Mouse (Mus musculus): ENCODE measurements around the gene Efna2. TPM values are rescaled to one million over a fixed set of nuclear protein-coding genes. Genes with fewer than 3 reads are reported as not detected.

Efna2 gene
- polyA plus RNA-seq, 1 experiment from 2014 or later, result 12.2 TPM

DNA sequence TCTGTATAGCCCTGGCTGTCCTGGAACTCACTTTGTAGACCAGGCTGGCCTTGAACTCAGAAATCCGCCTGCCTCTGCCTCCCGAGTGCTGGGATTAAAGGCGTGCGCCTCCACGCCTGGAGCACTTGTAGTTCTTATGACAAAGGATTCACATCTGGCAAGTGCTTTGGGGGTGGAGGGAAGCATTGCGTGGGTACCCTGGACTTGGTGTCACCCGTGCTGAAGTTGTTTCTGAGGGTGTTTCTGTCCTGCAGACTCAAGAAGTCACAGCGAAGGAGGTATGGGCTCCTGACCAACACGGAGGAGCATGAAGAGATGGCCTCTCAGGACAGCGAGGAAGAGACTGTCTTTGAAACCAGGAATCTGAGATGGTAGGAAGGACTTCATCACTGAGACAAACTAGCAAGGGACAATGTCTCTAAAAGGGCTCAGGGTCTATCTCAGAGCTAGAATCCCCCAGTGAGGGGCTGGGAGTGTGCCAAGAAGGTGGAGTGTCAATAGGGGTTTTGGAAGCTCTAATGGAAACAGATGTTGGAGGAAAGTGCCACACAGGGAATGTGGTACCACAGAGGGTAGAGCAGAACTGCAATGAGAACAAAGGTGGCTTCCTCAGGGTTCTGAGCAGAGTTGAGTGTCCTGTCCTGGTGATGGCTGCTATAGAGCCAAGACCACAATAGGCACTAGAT, 5.2 kb upstream of the Efna2 start:
- H3K9ac ChIP-seq (ENCODE audit: low read length), result no peak overlapping the region
- 78% methylated on average over 10 of the region's 10 CpGs for WGBS

DNA sequence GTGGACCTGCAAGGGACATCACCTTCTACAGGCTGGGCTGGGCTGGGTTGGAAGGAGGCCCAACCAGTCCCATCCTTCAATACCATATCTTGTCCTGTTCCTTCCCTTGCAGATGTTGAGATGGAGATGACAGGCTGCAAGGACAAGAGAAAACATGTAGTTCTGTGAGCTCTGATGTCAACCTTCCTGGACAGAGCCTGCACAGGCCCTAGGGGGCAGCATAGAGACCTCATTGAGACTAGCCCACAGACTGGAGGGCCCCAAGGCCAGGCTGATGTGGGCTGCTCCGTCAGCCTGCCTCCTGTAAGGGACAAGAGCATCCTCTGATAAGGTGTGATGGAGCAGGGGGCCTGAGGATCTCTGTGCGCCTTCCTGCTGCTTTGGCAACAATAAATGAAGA, 4.6 kb upstream of the Efna2 start:
- no peak overlapping the region for H3K27ac ChIP-seq (ENCODE audit: low read depth)

More for the DNA sequence above, 5.2 kb upstream of the Efna2 start:
- ATAC-seq (replicated peaks; ENCODE audit: low FRiP score, low TSS enrichment, low read depth) (no peak), DNase-seq (ENCODE audit: low spot score) (no peak)
- Histone ChIP-seq H3K9me3 (ENCODE audit: control insufficient read depth, low read length) (no peaks in the 10 kb centered on the region), H3K4me3 (ENCODE audit: low read depth, low read length) (no peak overlapping the region), H3K4me1 (replicated peaks; ENCODE audit: control insufficient read depth, insufficient read depth, low read length) (peaks cover 12% of the 10 kb centered on the region), H3K4me2 (ENCODE audit: low read length) (no peak overlapping the region), H3K27ac (ENCODE audit: low read depth) (no peak overlapping the region), H3K27me3 (replicated peaks; ENCODE audit: control insufficient read depth, insufficient read depth, low read length) (no peaks in the 10 kb centered on the region), H3K36me3 (ENCODE audit: control insufficient read depth, insufficient read depth, low read length) (peaks cover 27% of the 10 kb centered on the region)

GRCm38 (mm10) chr10:80175536-80176269, 3.6 kb upstream of the Efna2 start:
- DNase-seq (ENCODE audit: low spot score) (no peak), ATAC-seq (replicated peaks; ENCODE audit: low FRiP score, low TSS enrichment, low read depth) (no peak)
- H3K27ac ChIP-seq (ENCODE audit: low read depth), result no peak overlapping the region
- no peaks in the 10 kb centered on the region for H3K27me3 ChIP-seq (replicated peaks; ENCODE audit: control insufficient read depth, insufficient read depth, low read length)
- H3K4me2 ChIP-seq (ENCODE audit: low read length), result no peak overlapping the region
- H3K4me3 ChIP-seq (ENCODE audit: low read depth, low read length), result no peak overlapping the region
- H3K9me3 ChIP-seq (ENCODE audit: control insufficient read depth, low read length), result no peaks in the 10 kb centered on the region
- peaks cover 16% of the 10 kb centered on the region for H3K4me1 ChIP-seq (replicated peaks; ENCODE audit: control insufficient read depth, insufficient read depth, low read length)
- no peak overlapping the region for H3K9ac ChIP-seq (ENCODE audit: low read length)
- 29% methylated on average over 4 of the region's 4 CpGs for WGBS
- peaks cover 18% of the 10 kb centered on the region for H3K36me3 ChIP-seq (ENCODE audit: control insufficient read depth, insufficient read depth, low read length)

More for the DNA sequence above, 4.6 kb upstream of the Efna2 start:
- ATAC-seq (replicated peaks; ENCODE audit: low FRiP score, low TSS enrichment, low read depth), result no peak
- Histone ChIP-seq H3K9ac (ENCODE audit: low read length) (no peak overlapping the region), H3K4me2 (ENCODE audit: low read length) (no peak overlapping the region), H3K4me1 (replicated peaks; ENCODE audit: control insufficient read depth, insufficient read depth, low read length) (peaks cover 8% of the 10 kb centered on the region), H3K27me3 (replicated peaks; ENCODE audit: control insufficient read depth, insufficient read depth, low read length) (no peaks in the 10 kb centered on the region), H3K9me3 (ENCODE audit: control insufficient read depth, low read length) (no peaks in the 10 kb centered on the region), H3K4me3 (ENCODE audit: low read depth, low read length) (no peak overlapping the region), H3K36me3 (ENCODE audit: control insufficient read depth, insufficient read depth, low read length) (peaks cover 27% of the 10 kb centered on the region)
- 64% methylated on average over 2 of the region's 2 CpGs for WGBS
- no peak for DNase-seq (ENCODE audit: low spot score)

DNA sequence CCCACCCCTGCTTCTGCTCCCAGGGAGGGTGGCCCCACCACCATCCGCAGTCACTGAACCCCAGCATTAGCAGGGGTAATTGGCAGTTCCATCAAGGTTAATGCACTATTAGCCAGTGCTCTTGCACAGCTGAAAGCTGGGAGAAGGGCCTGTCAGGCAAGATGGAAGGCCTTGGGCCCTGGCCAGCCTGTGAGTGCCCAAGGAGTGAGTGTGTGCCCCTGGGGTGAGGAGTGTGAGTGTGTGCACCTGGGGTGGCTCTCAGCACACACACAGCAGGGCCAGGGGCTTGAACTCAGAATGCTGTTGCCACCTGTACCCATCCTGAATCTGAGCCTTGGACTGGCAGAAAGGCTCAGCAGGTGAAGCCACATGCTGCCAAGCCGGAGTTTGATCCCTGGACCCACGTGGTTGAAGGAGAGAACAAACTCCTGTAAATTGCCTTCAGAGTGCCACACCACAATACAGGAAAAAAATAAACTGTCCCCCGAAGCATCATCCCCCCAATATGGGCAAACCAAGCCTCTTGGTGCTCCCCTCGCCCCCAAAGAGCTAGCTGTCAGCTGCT, 2.9 kb upstream of the Efna2 start:
- no peak for ATAC-seq (replicated peaks; ENCODE audit: low FRiP score, low TSS enrichment, low read depth)
- H3K4me1 ChIP-seq (replicated peaks; ENCODE audit: control insufficient read depth, insufficient read depth, low read length), result peaks cover 21% of the 10 kb centered on the region
- DNase-seq (ENCODE audit: low spot score), result no peak
- H3K4me2 ChIP-seq (ENCODE audit: low read length), result no peak overlapping the region
- WGBS, result 89% methylated on average over 5 of the region's 5 CpGs
- H3K27ac ChIP-seq (ENCODE audit: low read depth), result no peak overlapping the region
- no peak overlapping the region for H3K9ac ChIP-seq (ENCODE audit: low read length)
- H3K9me3 ChIP-seq (ENCODE audit: control insufficient read depth, low read length), result no peaks in the 10 kb centered on the region
- H3K4me3 ChIP-seq (ENCODE audit: low read depth, low read length), result no peak overlapping the region
- no peaks in the 10 kb centered on the region for H3K27me3 ChIP-seq (replicated peaks; ENCODE audit: control insufficient read depth, insufficient read depth, low read length)
- peaks cover 11% of the 10 kb centered on the region for H3K36me3 ChIP-seq (ENCODE audit: control insufficient read depth, insufficient read depth, low read length)

DNA sequence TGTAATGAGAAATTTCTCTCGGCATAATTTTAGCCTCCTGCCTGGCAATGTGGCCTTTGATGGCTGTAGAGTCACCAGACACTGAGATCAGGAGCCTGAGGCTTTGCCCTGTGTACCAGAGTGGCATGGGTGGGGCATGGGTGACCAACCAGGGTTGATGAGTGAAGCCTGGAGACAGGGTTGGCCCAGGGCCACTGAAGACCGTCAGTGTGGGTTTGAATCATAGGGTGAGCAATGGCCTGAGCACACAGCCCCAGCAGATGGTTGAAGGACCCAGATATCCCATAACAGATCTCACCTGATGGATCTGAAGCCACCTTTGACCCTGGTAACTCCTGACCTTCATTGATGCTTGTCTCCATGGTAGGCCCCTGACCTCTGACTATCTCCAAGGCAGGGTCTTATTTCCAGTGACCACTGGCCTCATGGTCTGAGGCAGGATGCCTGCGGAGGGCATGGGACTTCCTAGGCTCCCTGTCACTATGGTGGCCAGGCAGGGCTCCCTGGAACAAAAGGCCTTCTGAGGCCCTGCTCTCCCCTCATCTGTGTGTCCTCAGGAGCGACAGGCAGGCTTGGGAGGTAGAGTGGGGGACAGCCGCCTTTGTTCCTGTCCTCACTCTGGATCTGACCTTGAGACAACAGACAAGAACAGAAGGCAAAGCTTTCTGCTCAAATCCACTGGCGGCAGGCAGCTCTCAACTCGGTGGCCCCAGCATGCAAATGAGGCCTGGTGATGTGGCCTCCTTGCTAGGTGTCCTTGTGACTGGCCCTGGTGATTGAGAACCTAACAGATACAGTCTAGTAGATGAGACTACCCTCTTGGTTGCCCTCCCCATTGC, 1.6 kb upstream of the Efna2 start:
- Histone ChIP-seq H3K9me3 (ENCODE audit: control insufficient read depth, low read length) (no peaks in the 10 kb centered on the region), H3K27me3 (replicated peaks; ENCODE audit: control insufficient read depth, insufficient read depth, low read length) (no peaks in the 10 kb centered on the region), H3K4me3 (ENCODE audit: low read depth, low read length) (no peak overlapping the region), H3K36me3 (ENCODE audit: control insufficient read depth, insufficient read depth, low read length) (peaks cover 4% of the 10 kb centered on the region), H3K4me1 (replicated peaks; ENCODE audit: control insufficient read depth, insufficient read depth, low read length) (peaks cover 14% of the 10 kb centered on the region), H3K4me2 (ENCODE audit: low read length) (no peak overlapping the region), H3K27ac (ENCODE audit: low read depth) (no peak overlapping the region), H3K9ac (ENCODE audit: low read length) (no peak overlapping the region)
- WGBS, result 79% methylated on average over 7 of the region's 7 CpGs
- DNase-seq (ENCODE audit: low spot score) (no peak), ATAC-seq (replicated peaks; ENCODE audit: low FRiP score, low TSS enrichment, low read depth) (no peak)

- peaks cover 14% of the 10 kb centered on the region for H3K4me1 ChIP-seq (replicated peaks; ENCODE audit: control insufficient read depth, insufficient read depth, low read length)
- H3K9ac ChIP-seq (ENCODE audit: low read length), result peak overlapping the region; percentile 83
- H3K9me3 ChIP-seq (ENCODE audit: control insufficient read depth, low read length), result no peaks in the 10 kb centered on the region
- H3K36me3 ChIP-seq (ENCODE audit: control insufficient read depth, insufficient read depth, low read length), result peaks cover 10% of the 10 kb centered on the region
- no peak for DNase-seq (ENCODE audit: low spot score)
- no peak for ATAC-seq (replicated peaks; ENCODE audit: low FRiP score, low TSS enrichment, low read depth)
- H3K4me3 ChIP-seq (ENCODE audit: low read depth, low read length), result peak overlapping the region; percentile 70
- H3K27ac ChIP-seq (ENCODE audit: low read depth), result no peak overlapping the region
- H3K27me3 ChIP-seq (replicated peaks; ENCODE audit: control insufficient read depth, insufficient read depth, low read length), result no peaks in the 10 kb centered on the region
- H3K4me2 ChIP-seq (ENCODE audit: low read length), result peak overlapping the region; percentile 71
- 39% methylated on average over 6 of the region's 6 CpGs for WGBS
Observed at GRCm38 (mm10) chr10:80180288-80180687, 1.0 kb downstream of the Efna2 start.

DNA sequence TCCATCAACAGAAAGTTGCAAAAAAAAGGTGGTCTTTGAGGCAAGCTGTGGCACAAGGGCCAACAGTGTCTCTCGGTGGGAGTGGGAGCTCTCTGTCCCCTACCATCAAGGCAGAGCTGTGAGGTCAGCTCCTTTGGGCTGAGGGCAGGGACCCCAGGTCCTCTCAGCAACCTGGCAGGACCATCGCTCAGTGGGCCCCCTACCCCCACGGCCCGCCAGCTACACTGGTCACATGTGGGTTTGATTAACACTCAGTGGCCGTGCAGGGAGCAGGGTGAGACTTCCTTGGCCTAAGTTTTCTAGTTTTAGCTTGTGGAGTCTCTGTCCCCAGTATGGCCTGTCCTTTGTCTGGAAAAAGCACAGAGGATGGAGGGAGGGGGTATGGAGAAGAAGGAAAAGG, 1.5 kb downstream of the Efna2 start:
- H3K27ac ChIP-seq (ENCODE audit: low read depth), result no peak overlapping the region
- WGBS, result 35% methylated on average over 5 of the region's 5 CpGs
- H3K4me1 ChIP-seq (replicated peaks; ENCODE audit: control insufficient read depth, insufficient read depth, low read length), result peaks cover 14% of the 10 kb centered on the region
- no peaks in the 10 kb centered on the region for H3K27me3 ChIP-seq (replicated peaks; ENCODE audit: control insufficient read depth, insufficient read depth, low read length)
- H3K9ac ChIP-seq (ENCODE audit: low read length), result peak overlapping the region; percentile 83
- H3K4me3 ChIP-seq (ENCODE audit: low read depth, low read length), result peak overlapping the region; percentile 70
- H3K4me2 ChIP-seq (ENCODE audit: low read length), result peak overlapping the region; percentile 71
- DNase-seq (ENCODE audit: low spot score) (no peak), ATAC-seq (replicated peaks; ENCODE audit: low FRiP score, low TSS enrichment, low read depth) (no peak)
- no peaks in the 10 kb centered on the region for H3K9me3 ChIP-seq (ENCODE audit: control insufficient read depth, low read length)
- peaks cover 10% of the 10 kb centered on the region for H3K36me3 ChIP-seq (ENCODE audit: control insufficient read depth, insufficient read depth, low read length)

DNA sequence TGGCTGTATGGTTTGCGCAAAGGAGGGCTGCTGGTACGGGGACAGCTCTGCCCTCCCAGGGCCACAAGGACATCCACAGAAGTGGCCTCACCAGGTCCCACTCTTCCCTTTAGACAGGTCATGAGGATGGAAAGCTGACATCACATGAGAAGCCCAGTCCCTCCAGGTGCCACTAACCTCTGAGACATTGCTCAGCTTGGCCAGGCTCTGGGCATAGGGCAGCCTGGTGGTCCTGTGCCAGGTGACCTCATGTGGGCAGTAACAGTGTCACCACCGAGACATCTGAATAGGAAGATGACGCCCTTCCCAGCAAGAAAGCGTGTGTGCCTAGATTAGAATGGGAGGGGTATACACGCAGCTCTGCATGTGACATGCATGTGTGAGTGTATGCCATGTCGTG, 3.3 kb downstream of the Efna2 start:
- ATAC-seq (replicated peaks; ENCODE audit: low FRiP score, low TSS enrichment, low read depth) (no peak), DNase-seq (ENCODE audit: low spot score) (no peak)
- Histone ChIP-seq H3K4me2 (ENCODE audit: low read length) (no peak overlapping the region), H3K9me3 (ENCODE audit: control insufficient read depth, low read length) (no peaks in the 10 kb centered on the region), H3K27ac (ENCODE audit: low read depth) (no peak overlapping the region), H3K4me1 (replicated peaks; ENCODE audit: control insufficient read depth, insufficient read depth, low read length) (peaks cover 14% of the 10 kb centered on the region), H3K27me3 (replicated peaks; ENCODE audit: control insufficient read depth, insufficient read depth, low read length) (no peaks in the 10 kb centered on the region), H3K4me3 (ENCODE audit: low read depth, low read length) (no peak overlapping the region), H3K9ac (ENCODE audit: low read length) (no peak overlapping the region), H3K36me3 (ENCODE audit: control insufficient read depth, insufficient read depth, low read length) (peaks cover 18% of the 10 kb centered on the region)
- WGBS, result 89% methylated on average over 7 of the region's 7 CpGs
